Mouse (Mus musculus): Measurements from ENCODE around the gene Atp8a2. TPM values are rescaled to one million over a fixed set of nuclear protein-coding genes. Genes with fewer than 3 reads are reported as not detected.
A peak's percentile ranks its signal among the peaks of the same experiment; 100 is the strongest.

Atp8a2 gene
- polyA plus RNA-seq, 2 experiments: 0.70 to 1.7 TPM

DNA sequence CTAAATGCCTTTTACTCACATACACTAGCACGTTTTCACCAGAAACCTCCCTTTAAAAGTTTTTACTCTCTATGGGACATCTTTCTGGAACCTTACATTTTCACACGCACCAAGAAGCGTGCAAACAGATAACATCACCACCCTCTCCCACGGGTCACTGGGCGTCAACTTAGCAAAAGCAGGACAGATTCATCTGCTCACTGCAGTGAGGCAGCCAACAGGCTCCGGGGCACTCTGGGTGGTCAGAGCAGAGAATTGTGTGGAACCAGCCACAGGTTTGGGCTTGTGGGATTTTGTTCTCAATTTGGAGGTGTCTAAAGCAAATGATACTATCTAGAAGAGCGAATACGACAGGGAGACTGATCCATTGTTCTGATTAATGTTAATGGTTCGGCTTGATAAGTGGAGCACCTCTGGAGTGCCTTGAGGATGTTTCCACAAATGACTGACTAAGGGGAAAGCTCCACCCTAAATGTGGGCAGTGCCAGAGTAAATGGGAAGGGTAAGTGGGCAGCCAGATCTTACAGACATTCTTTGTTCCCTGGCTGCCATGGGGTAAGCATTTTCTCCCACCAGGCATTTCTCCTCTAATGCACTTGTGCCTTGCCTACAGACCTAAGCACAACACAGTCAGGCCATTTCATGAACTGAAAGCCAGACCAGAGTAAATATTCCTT lies 236.6 kb downstream of the Atp8a2 start:
- TF ChIP-seq POLR2A (IDR thresholded peaks at IDR 0.05; ENCODE audit: borderline replicate concordance, extremely low read depth, insufficient read depth, insufficient read length): no peak
- Histone ChIP-seq H3K27ac (replicated peaks; ENCODE audit: low read depth, low read length) (no peak overlapping the region), H3K4me1 (ENCODE audit: control insufficient read depth, insufficient read depth, low read length) (peaks cover 13% of the 10 kb centered on the region; the same call in 1 of the 2 replicates), H3K9me3 (ENCODE audit: control insufficient read depth, low read length) (no peaks in the 10 kb centered on the region), H3K4me2 (replicated peaks; ENCODE audit: low read depth, low read length, severe bottlenecking) (no peak overlapping the region), H3K9ac (ENCODE audit: low read depth, low read length, severe bottlenecking) (no peak overlapping the region), H3K4me3 (replicated peaks; ENCODE audit: low read length) (no peak overlapping the region), H3K36me3 (ENCODE audit: control insufficient read depth, insufficient read depth, low read length) (no peaks in the 10 kb centered on the region), H3K27me3 (ENCODE audit: control insufficient read depth, insufficient read depth, low read length) (no peaks in the 10 kb centered on the region)
- 72% methylated on average over 9 of the region's 9 CpGs for WGBS
- no peak for ATAC-seq (ENCODE audit: low FRiP score, low read depth)
- DNase-seq (ENCODE audit: low spot score): no peak

DNA sequence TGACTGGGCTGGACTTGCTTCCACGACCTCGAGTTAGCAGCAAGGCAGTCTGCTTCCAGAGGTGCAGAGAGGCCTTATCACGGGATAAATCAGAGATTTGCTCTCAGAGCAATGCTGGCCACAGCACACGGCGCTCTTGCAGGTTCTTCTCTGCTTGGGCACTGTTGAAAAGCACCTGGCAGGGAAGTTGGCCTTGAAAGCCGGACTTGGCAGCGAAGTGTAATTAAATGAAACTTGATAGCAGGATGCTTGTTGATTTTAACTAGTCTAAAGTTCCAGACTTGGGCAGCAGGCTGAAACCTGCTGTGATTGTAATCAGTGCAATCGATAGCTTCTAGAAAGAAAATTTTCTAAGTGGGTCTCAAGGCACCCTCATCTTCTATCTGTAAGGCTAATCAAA lies 237.3 kb downstream of the Atp8a2 start:
- no peak overlapping the region for H3K9ac ChIP-seq (ENCODE audit: low read depth, low read length, severe bottlenecking)
- H3K4me3 ChIP-seq (replicated peaks; ENCODE audit: low read length): no peak overlapping the region
- no peak overlapping the region for H3K4me2 ChIP-seq (replicated peaks; ENCODE audit: low read depth, low read length, severe bottlenecking)
- no peak for DNase-seq (ENCODE audit: low spot score)
- no peak overlapping the region for H3K27ac ChIP-seq (replicated peaks; ENCODE audit: low read depth, low read length)
- ATAC-seq (ENCODE audit: low FRiP score, low read depth): no peak
- TF ChIP-seq POLR2A (IDR thresholded peaks at IDR 0.05; ENCODE audit: borderline replicate concordance, extremely low read depth, insufficient read depth, insufficient read length): no peak
- 27% methylated on average over 8 of the region's 8 CpGs for WGBS
- peaks cover 13% of the 10 kb centered on the region; the same call in 1 of the 2 replicates for H3K4me1 ChIP-seq (ENCODE audit: control insufficient read depth, insufficient read depth, low read length)
- H3K36me3 ChIP-seq (ENCODE audit: control insufficient read depth, insufficient read depth, low read length): no peaks in the 10 kb centered on the region
- H3K27me3 ChIP-seq (ENCODE audit: control insufficient read depth, insufficient read depth, low read length): no peaks in the 10 kb centered on the region
- H3K9me3 ChIP-seq (ENCODE audit: control insufficient read depth, low read length): no peaks in the 10 kb centered on the region

- H3K4me2 ChIP-seq (replicated peaks; ENCODE audit: low read depth, low read length, severe bottlenecking): no peak overlapping the region
- H3K4me3 ChIP-seq (replicated peaks; ENCODE audit: low read length): no peak overlapping the region
- ATAC-seq (ENCODE audit: low FRiP score, low read depth) (0 out of 2 replicates have a peak, but pooled peaks have one; percentile 47), DNase-seq (ENCODE audit: low spot score) (no peak)
- H3K27ac ChIP-seq (replicated peaks; ENCODE audit: low read depth, low read length): no peak overlapping the region
- peaks cover 4% of the 10 kb centered on the region; the same call in 1 of the 2 replicates for H3K4me1 ChIP-seq (ENCODE audit: control insufficient read depth, insufficient read depth, low read length)
- no peaks in the 10 kb centered on the region for H3K9me3 ChIP-seq (ENCODE audit: control insufficient read depth, low read length)
- no peak overlapping the region for H3K9ac ChIP-seq (ENCODE audit: low read depth, low read length, severe bottlenecking)
- TF ChIP-seq POLR2A (IDR thresholded peaks at IDR 0.05; ENCODE audit: borderline replicate concordance, extremely low read depth, insufficient read depth, insufficient read length): no peak
- H3K36me3 ChIP-seq (ENCODE audit: control insufficient read depth, insufficient read depth, low read length): no peaks in the 10 kb centered on the region
- H3K27me3 ChIP-seq (ENCODE audit: control insufficient read depth, insufficient read depth, low read length): no peaks in the 10 kb centered on the region
- 9% methylated on average over 5 of the region's 5 CpGs for WGBS
Observed at GRCm38 (mm10) chr14:59949983-59950382, 247.0 kb downstream of the Atp8a2 start.

GRCm38 (mm10) chr14:59942864-59943611 lies 253.9 kb downstream of the Atp8a2 start:
- no peaks in the 10 kb centered on the region for H3K9me3 ChIP-seq (ENCODE audit: control insufficient read depth, low read length)
- H3K4me1 ChIP-seq (ENCODE audit: control insufficient read depth, insufficient read depth, low read length): peaks cover 9% of the 10 kb centered on the region; the same call in 1 of the 2 replicates
- H3K4me2 ChIP-seq (replicated peaks; ENCODE audit: low read depth, low read length, severe bottlenecking): no peak overlapping the region
- peak; percentile 86 for ATAC-seq (ENCODE audit: low FRiP score, low read depth)
- H3K4me3 ChIP-seq (replicated peaks; ENCODE audit: low read length): no peak overlapping the region
- no peak overlapping the region for H3K27ac ChIP-seq (replicated peaks; ENCODE audit: low read depth, low read length)
- 25% methylated on average over 7 of the region's 7 CpGs for WGBS
- no peaks in the 10 kb centered on the region for H3K36me3 ChIP-seq (ENCODE audit: control insufficient read depth, insufficient read depth, low read length)
- no peak for TF ChIP-seq POLR2A (IDR thresholded peaks at IDR 0.05; ENCODE audit: borderline replicate concordance, extremely low read depth, insufficient read depth, insufficient read length)
- DNase-seq (ENCODE audit: low spot score): peak; percentile 85
- no peak overlapping the region for H3K9ac ChIP-seq (ENCODE audit: low read depth, low read length, severe bottlenecking)
- H3K27me3 ChIP-seq (ENCODE audit: control insufficient read depth, insufficient read depth, low read length): no peaks in the 10 kb centered on the region

DNA sequence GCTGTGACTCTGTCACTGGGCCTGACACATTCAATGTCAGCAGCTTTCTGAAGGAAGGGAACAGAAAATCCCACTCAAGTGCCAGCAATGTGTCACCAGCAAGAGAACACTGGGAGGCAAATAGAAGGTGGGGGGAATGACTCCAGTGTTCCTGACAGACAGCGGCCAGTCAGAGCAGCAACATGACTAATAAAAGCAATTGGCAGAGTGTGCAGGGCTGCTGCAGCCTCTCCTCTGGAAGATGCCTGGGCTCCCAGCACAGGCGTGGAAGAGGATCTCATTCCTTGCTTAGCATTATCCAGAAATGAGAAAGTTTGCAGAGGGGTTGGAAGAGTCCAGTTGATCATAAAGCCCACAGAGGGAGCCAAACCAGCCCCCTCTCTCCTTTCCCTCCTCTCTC lies 254.8 kb downstream of the Atp8a2 start:
- Histone ChIP-seq H3K9me3 (ENCODE audit: control insufficient read depth, low read length) (no peaks in the 10 kb centered on the region), H3K36me3 (ENCODE audit: control insufficient read depth, insufficient read depth, low read length) (no peaks in the 10 kb centered on the region), H3K4me2 (replicated peaks; ENCODE audit: low read depth, low read length, severe bottlenecking) (no peak overlapping the region), H3K27ac (replicated peaks; ENCODE audit: low read depth, low read length) (no peak overlapping the region), H3K27me3 (ENCODE audit: control insufficient read depth, insufficient read depth, low read length) (no peaks in the 10 kb centered on the region), H3K4me1 (ENCODE audit: control insufficient read depth, insufficient read depth, low read length) (peaks cover 9% of the 10 kb centered on the region; the same call in 1 of the 2 replicates), H3K4me3 (replicated peaks; ENCODE audit: low read length) (no peak overlapping the region), H3K9ac (ENCODE audit: low read depth, low read length, severe bottlenecking) (no peak overlapping the region)
- WGBS: 44% methylated on average over 2 of the region's 2 CpGs
- no peak for ATAC-seq (ENCODE audit: low FRiP score, low read depth)
- no peak for TF ChIP-seq POLR2A (IDR thresholded peaks at IDR 0.05; ENCODE audit: borderline replicate concordance, extremely low read depth, insufficient read depth, insufficient read length)
- no peak for DNase-seq (ENCODE audit: low spot score)
